Mouse (Mus musculus) layer of hippocampus, adult 2 months (tissue): Measurements from ENCODE around the gene Prepl. TPM values are rescaled to one million over a fixed set of nuclear protein-coding genes. Genes with fewer than 3 reads are reported as not detected.

Experiments used
- DNase-seq, 2 experiments: peaks; one replicate each; pipeline ENCODE4 v3.0.0; 2022; ENCODE audit warnings: low spot score in 2 of 2
- H3K27ac ChIP-seq: fragments of 200-600 bp; 2 replicates; pipeline ENCODE4 v1.8.1; 2022
- H3K4me3 ChIP-seq: fragments of 200-600 bp; 2 replicates; pipeline ENCODE4 v1.8.1; 2022; ENCODE audit warnings: mild to moderate bottlenecking
- CTCF ChIP-seq: fragments of 200-600 bp; conservative IDR thresholded peaks from 2 replicates; pipeline ENCODE4 v1.8.1; 2022; ENCODE audit warnings: antibody characterized with exemption, mild to moderate bottlenecking, moderate library complexity
- total RNA-seq, 2 experiments: library from RNA; stranded (reverse); gene quantifications; 2 replicates each; pipeline ENCODE4 v1.2.3; 2021

Gene Prepl
- total RNA-seq, 2 experiments from 2014 or later = 347 to 374 TPM

DNA sequence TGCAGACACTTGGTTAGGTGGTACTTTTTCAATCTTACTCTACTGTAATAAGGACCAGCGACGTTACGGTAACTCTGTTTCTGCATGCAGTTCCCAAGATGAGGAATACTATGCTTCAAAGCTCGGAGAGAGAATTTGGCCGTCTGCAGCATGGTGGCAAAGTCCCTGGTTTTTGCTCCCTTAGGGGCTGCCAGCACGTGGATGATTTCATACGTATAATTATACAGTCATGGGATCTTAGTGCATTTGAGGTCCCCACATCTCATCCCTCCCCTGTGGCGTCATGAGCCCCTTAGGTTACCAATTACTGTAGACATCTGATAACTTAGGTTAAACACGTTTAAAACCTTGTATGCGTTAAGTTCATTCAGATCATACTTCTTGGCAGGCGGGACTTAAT lies 1.6 kb downstream of the Prepl start:
- peak overlapping the region; percentile 85 for H3K4me3 ChIP-seq
- no peak for TF ChIP-seq CTCF
- no peak overlapping the region for H3K27ac ChIP-seq
- DNase-seq = no peak

DNA sequence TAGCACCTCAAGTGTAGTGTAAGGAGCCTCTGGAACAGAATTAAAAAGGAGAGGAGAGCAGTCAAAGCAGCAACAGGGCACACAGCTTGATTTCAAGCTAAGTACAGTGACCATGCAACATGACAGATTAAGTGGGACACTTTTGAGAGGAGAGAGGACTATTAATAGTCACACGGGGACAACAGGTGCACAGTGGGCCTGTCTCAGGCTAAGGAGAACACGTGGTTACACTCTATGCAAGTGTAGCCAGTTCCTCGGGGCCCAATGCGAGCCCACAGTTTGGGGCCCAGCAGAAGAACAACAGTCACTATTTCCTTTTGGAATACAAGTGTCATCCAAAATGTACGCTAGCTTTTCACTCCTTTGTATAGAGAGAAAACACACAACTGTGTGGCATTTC lies 2.5 kb downstream of the Prepl start:
- H3K27ac ChIP-seq = 0 out of 2 replicates have a peak overlapping the region, but pooled peaks have one; percentile 23
- DNase-seq = no peak
- peak overlapping the region; percentile 85; the same call in 1 of the 2 replicates for H3K4me3 ChIP-seq
- TF ChIP-seq CTCF = no peak

DNA sequence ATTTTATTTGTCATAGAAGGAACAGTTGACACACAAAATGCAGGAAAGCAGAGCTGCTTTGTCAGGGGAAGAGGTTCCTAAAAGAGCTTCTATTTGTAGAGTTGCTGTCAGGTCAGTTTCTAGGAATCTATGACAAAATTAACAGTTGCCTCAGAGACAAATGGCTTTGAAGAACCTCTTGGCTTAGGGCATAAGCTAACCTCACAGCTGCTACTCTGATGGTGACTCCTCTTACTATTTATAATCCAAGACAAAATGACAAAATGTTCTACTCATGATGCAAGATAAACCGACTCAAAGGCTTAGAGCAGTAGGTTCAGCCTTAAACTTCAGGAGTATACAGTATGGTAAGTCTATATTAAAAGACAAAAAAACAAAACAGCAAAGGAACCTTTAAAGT lies 3.5 kb downstream of the Prepl start:
- DNase-seq = no peak
- Histone ChIP-seq H3K4me3 (no peak overlapping the region), H3K27ac (no peak overlapping the region)
- TF ChIP-seq CTCF = no peak

GRCm38 (mm10) chr17:85085335-85085734 lies 4.7 kb downstream of the Prepl start:
- no peak for DNase-seq
- TF ChIP-seq CTCF = no peak

GRCm38 (mm10) chr17:85080781-85081180 lies 9.3 kb downstream of the Prepl start:
- no peak for TF ChIP-seq CTCF
- DNase-seq = no peak
- Histone ChIP-seq H3K4me3 (no peak overlapping the region), H3K27ac (no peak overlapping the region)

More at GRCm38 (mm10) chr17:85085335-85085734, 4.7 kb downstream of the Prepl start:
- Histone ChIP-seq H3K4me3 (no peak overlapping the region), H3K27ac (no peak overlapping the region)

- Histone ChIP-seq H3K4me3 (no peak overlapping the region), H3K27ac (no peak overlapping the region)
- no peak for DNase-seq
- TF ChIP-seq CTCF = peak; percentile 34
These were observed 10.8 kb downstream of the Prepl start for GRCm38 (mm10) chr17:85079276-85079675.

- no peak for DNase-seq
- H3K4me3 ChIP-seq = no peak overlapping the region
- no peak for TF ChIP-seq CTCF
- H3K27ac ChIP-seq = no peak overlapping the region
These were observed 16.0 kb downstream of the Prepl start for GRCm38 (mm10) chr17:85074083-85074482.

GRCm38 (mm10) chr17:85073214-85073613 lies 16.8 kb downstream of the Prepl start:
- 0 out of 2 replicates have a peak overlapping the region, but pooled peaks have one; percentile 5 for H3K27ac ChIP-seq
- DNase-seq = no peak
- H3K4me3 ChIP-seq = no peak overlapping the region
- TF ChIP-seq CTCF = no peak

DNA sequence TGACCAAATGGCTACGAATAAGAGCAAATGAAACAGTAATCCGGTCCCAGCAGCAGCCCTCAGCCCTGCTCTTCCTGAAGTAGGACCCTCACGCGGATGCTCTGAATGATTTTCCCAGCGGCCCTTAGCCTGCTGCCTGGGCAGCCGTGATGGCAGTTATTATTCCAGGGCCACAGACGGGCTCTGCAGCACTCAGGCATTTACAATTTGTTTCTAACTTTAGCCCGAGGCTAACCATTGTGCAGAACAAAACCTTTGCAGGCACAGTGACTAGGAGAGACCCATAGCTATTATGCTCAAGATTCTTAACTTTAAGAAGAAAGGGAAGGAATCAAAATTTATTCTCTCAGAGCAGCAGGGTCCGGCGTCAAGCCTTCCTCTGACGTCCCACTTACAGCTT lies 17.7 kb downstream of the Prepl start:
- H3K4me3 ChIP-seq = no peak overlapping the region
- no peak for TF ChIP-seq CTCF
- no peak overlapping the region for H3K27ac ChIP-seq
- no peak for DNase-seq

GRCm38 (mm10) chr17:85071088-85071775 lies 18.8 kb downstream of the Prepl start:
- peak; percentile 69 for TF ChIP-seq CTCF
- no peak for DNase-seq
- Histone ChIP-seq H3K4me3 (no peak overlapping the region), H3K27ac (no peak overlapping the region)

GRCm38 (mm10) chr17:85070658-85071057 lies 19.4 kb downstream of the Prepl start:
- DNase-seq = no peak
- Histone ChIP-seq H3K4me3 (no peak overlapping the region), H3K27ac (no peak overlapping the region)
- TF ChIP-seq CTCF = no peak

DNA sequence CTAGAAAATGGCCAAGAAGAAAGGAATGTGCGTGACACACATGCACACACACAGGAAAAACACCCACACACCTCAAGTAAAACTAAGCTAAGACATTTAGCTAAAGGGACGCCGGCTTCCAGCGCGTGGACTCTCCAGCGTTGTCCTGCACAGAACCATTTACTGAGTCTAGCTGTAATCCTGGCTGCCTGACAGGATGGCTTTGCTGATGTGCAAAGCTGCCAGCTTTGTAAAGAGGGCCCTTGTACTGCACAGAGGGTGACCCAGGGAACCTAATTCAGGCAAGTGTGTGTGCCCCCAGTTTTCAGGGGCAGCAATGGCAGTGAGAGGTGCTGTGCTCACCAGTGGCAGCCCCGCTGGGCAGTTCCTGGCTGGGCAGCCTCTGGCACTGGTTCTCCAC lies 22.7 kb downstream of the Prepl start:
- no peak for TF ChIP-seq CTCF
- peak in 1 of 2 experiments; percentile 24 for DNase-seq

DNA sequence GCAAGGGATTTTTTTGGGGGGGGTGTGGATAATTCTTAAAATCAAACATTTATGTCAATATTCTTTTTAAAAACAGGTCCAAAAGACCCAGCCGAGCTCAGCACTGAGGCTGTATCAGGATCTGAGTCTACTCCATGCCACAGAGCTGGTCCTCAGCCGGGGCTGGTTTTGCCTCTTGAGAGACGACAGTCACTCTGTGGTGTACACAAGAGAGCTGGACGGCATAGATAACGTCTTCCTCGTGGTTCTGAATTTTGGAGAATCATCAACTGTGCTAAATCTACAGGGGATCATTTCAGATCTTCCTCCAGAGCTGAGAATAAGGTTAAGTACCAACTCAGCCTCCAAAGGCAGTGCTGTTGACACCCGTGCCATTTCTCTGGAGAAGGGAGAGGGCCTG lies 26.5 kb downstream of the Prepl start:
- no peak overlapping the region for H3K27ac ChIP-seq
- no peak overlapping the region for H3K4me3 ChIP-seq
- no peak for TF ChIP-seq CTCF
- DNase-seq = no peak

More for the DNA sequence above, 22.7 kb downstream of the Prepl start:
- Histone ChIP-seq H3K27ac (peak overlapping the region; percentile 51), H3K4me3 (no peak overlapping the region)

DNA sequence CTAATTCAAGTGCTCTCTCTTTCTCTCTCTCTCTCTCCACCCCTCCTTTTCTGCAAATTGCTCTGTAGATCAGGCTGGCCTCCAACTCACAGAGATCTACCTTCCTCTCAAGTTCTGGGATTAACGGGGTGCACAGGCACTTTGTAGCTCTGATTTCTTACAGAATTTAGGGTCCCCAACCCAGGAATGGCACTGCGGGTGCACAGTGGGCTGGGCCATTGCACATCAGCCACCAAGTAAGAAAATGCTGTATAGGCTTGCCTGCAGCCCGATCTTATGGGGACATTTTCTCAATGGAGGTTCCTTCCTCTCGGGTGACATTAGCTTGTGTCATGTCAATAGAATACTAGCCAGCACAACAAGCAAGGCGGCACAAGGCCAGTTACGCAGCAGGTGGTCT lies 30.9 kb downstream of the Prepl start:
- no peak for TF ChIP-seq CTCF
- no peak for DNase-seq
- Histone ChIP-seq H3K4me3 (no peak overlapping the region), H3K27ac (no peak overlapping the region)
